Mouse (Mus musculus): ENCODE results near the gene Dpagt1.

DNA sequence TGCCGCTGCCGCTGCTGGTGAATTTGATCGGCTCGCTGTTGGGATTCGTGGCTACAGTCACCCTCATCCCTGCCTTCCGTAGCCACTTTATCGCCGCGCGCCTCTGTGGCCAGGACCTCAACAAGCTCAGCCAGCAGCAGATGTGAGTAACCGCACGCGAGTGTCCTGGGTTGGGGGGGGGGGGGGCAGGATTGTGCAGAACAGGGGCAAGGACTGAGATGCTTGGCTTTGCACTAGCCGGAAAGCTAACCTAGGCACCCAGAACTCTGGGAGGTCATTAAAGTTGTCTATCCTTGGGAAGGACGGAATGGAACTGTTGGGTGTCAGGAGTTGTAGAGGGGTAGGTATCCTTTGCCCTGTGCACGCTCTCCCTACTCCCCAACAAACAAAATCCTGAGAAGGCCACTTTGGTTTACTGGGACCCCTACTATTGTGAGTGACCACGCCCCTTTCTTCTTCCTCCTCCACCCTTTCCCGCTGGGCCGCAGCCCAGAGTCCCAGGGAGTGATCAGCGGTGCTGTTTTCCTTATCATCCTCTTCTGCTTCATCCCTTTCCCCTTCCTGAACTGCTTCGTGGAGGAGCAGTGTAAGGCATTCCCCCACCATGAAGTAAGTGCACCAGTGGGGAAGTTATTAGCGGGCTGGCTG, 1.4 kb downstream of the Dpagt1 start:
- TF ChIP-seq GATA1 (IDR thresholded peaks at IDR 0.05; ENCODE audit: borderline replicate concordance, low read length) (no peak), FLI1 (IDR thresholded peaks at IDR 0.05; ENCODE audit: low read length) (no peak)
